Mouse (Mus musculus): ENCODE data around the gene Gucy2c.

DNA sequence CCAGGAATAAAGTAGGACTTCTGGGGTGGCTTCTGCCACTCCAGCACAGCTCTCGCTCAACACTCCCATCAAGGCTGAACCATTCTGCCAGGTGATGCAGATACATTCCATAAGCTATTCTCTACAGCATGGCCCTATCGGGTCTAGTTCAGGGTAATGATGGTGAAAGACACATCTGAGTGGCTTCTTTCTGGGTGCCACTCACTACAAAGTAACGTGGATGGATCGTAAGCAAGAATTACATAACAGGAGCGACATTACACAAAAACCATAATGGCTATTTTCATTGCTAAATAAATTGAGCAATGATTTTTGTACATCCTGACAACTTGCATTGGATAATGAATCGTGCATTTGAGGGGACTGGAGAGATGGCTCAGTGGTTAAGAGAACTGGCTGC is 106.6 kb downstream of the Gucy2c start:
- TF ChIP-seq CTCF (IDR thresholded peaks at IDR 0.05; ENCODE audit: control insufficient read depth, insufficient read depth, low read length), result no peak
- TF ChIP-seq POLR2A (IDR thresholded peaks at IDR 0.05; ENCODE audit: borderline replicate concordance, control insufficient read depth, low read depth, low read length), result no peak
